Mouse (Mus musculus): Measurements from ENCODE around the gene Gm3488. TPM values are rescaled to one million over a fixed set of nuclear protein-coding genes. Genes with fewer than 3 reads are reported as not detected.
"Not testable (repeated sequence)": the region's sequence is repeated elsewhere in the genome, so short reads cannot be mapped to it uniquely, and the experiment has no call there.

Gene Gm3488
- total RNA-seq (2015) = 0.21 TPM in 1 of 2 replicates, not detected in the other
- total RNA-seq (2017) = 0.11 TPM in 1 of 2 replicates, not detected in the other

DNA sequence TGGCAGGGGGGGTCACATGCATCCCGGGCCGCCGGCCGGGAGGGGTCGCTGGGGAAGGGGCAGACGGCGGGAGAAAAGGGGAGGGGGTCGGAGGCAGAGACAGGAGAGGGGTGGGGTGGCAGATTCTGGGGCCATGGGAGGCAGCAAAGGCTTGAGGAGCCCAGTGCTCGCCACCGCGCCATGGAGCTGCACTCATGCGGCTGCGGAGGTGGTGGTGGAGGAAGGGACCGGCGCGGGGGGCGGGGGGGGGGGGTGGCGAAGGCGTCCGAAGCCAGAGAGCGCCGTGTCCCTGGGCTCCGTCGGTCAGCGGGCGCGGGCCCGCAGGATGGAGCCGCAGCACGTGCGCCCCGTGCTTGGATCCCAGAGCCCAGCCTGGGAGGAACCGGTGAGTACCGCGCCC lies at the start of gene Gm3488:
Gene Gm3488, plus strand, starts transcription at position 301 of the 400 bp plus-strand sequence.
- ATAC-seq (ENCODE audit: poor library complexity, severe bottlenecking) = not testable (repeated sequence)

DNA sequence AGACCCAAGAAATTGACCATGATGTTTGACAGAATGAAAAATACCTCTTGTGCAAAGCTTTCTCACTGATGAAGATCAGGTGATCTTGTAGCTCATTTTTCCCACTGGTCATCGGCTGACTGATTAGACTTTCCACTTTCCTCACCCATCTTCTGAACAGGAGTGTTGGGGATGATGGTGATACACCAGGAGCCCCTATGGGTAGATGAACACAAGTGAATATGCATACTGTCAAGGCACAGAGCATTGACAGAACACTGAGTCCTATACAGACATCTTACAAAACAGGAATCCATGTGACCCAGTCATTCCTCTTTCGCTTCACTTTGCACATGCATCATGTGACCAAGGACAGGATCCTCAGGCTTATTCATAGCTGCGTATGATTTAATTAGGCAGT lies 46.1 kb upstream of the Gm3488 start, which contains the start of gene Gm3194:
Gene Gm3194, minus strand, starts transcription at position 101 of the 400 bp plus-strand sequence.
- ATAC-seq (ENCODE audit: poor library complexity, severe bottlenecking) = not testable (repeated sequence)

DNA sequence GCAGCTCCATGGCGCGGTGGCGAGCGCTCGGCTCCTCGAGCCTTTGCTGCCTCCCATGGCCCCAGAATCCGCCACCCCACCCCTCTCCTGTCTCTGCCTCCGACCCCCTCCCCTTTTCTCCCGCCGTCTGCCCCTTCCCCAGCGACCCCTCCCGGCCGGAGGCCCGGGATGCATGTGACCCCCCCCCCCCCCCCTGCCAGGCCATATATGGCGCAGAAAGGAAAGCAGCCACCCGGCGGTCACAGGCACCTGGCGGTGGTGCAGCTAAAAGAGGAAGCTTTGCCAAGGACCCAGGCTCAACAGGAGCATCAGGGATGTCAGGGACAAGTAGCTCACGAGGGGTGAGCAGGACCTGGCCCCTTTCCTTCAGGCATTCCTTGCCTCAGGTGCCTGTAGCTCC lies 41.0 kb upstream of the Gm3488 start:
- ATAC-seq (ENCODE audit: poor library complexity, severe bottlenecking) = not testable (repeated sequence)

DNA sequence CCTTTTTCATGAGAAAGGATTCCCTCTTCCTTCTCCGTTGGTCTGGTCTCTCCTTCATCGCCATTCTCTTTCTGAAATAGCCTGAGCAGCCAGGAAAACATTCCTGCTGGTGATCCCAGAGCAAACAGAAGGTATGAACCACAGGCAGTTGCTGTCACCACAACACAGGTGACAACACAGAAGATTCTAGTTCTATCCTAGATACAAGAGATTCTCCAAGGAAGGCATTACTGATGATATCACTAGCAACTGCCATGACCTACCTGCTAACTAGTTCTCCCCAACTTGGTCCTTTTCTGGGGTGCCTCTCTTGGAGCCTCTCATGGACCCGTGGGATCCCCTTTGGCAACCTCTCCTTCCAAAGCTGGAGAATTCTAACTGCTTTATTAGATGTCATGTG lies 23.7 kb upstream of the Gm3488 start, which contains the start of gene Gm8246:
Gene Gm8246, minus strand, starts transcription at position 101 of the 400 bp plus-strand sequence.
- not testable (repeated sequence) for ATAC-seq (ENCODE audit: poor library complexity, severe bottlenecking)

DNA sequence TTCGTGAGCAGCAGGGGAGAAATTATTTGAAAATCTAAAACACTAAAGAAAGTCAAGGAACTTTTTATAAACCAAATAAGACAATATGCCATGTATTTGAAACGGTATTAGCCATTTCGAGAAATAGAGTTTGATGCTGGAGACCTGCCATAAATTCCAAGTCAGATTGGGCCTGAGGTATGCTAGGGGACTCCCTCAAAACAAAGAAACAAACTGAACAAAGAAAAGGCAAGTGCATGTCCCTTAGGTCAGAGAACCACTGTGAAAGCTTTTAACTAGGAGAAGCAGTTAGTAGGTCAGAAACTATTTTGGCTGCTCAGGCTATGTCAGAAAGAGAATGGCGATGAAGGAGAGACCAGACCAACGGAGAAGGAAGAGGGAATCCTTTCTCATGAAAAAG lies 17.6 kb upstream of the Gm3488 start, which contains the start of gene Gm3187:
Gene Gm3187, plus strand, starts transcription at position 301 of the 400 bp plus-strand sequence.
- not testable (repeated sequence) for ATAC-seq (ENCODE audit: poor library complexity, severe bottlenecking)

DNA sequence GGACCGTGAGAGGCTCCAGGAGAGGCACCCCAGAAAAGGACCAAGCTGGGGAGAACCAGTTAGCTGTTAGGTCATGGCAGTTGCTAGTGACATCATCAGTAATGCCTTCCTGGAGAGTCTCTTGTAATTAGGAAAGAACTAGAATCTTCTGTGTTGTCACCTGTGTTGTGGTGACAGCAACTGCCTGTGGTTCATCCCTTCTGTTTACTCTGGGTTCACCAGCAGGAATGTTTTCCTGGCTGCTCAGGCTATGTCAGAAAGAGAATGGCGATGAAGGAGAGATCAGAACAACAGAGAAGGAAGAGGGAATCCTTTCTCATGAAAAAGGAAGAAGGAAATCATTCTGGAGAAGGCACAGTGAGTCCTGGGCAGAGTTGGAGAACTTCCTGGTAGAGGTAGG lies 36.7 kb downstream of the Gm3488 start, which contains the start of gene Gm3532:
Gene Gm3532, plus strand, starts transcription at position 301 of the 400 bp plus-strand sequence.
- not testable (repeated sequence) for ATAC-seq (ENCODE audit: poor library complexity, severe bottlenecking)

Other genes with a start within 250 kb of the Gm3488 start
- not detected in 2 replicates for gene Gm3526, start 241.1 kb upstream of the Gm3488 start, total RNA-seq (2015)
- gene Gm3526, start 241.1 kb upstream of the Gm3488 start, total RNA-seq (2017) = not detected in 2 replicates
- not detected in 2 replicates for gene Gm3542, start 166.7 kb upstream of the Gm3488 start, total RNA-seq (2015)
- not detected in 2 replicates for gene Gm3542, start 166.7 kb upstream of the Gm3488 start, total RNA-seq (2017)
- gene Gm3500, start 112.6 kb upstream of the Gm3488 start, total RNA-seq (2015) = not detected in 2 replicates
- not detected in 2 replicates for gene Gm3500, start 112.6 kb upstream of the Gm3488 start, total RNA-seq (2017)
- 0.21 TPM in 1 of 2 replicates, not detected in the other for gene Gm3194, start 46.2 kb upstream of the Gm3488 start, total RNA-seq (2015)
- not detected in 2 replicates for gene Gm3194, start 46.2 kb upstream of the Gm3488 start, total RNA-seq (2017)
- not detected in 2 replicates for gene Gm8246, start 23.8 kb upstream of the Gm3488 start, total RNA-seq (2015)
- gene Gm8246, start 23.8 kb upstream of the Gm3488 start, total RNA-seq (2017) = not detected in 2 replicates
- not detected in 2 replicates for gene Gm3187, start 17.5 kb upstream of the Gm3488 start, total RNA-seq (2015)
- not detected in 2 replicates for gene Gm3187, start 17.5 kb upstream of the Gm3488 start, total RNA-seq (2017)
- gene Gm3532, start 36.8 kb downstream of the Gm3488 start, total RNA-seq (2015) = not detected in 2 replicates
- not detected in 2 replicates for gene Gm3532, start 36.8 kb downstream of the Gm3488 start, total RNA-seq (2017)
- gene Gm8265, start 131.4 kb downstream of the Gm3488 start, total RNA-seq (2015) = not detected in 2 replicates
- gene Gm8265, start 131.4 kb downstream of the Gm3488 start, total RNA-seq (2017) = not detected in 2 replicates
- gene Gm9603, start 185.8 kb downstream of the Gm3488 start, total RNA-seq (2015) = not detected in 2 replicates
- gene Gm9603, start 185.8 kb downstream of the Gm3488 start, total RNA-seq (2017) = not detected in 2 replicates
- gene Gm3373, start 239.9 kb downstream of the Gm3488 start, total RNA-seq (2015) = not detected in 2 replicates
- not detected in 2 replicates for gene Gm3373, start 239.9 kb downstream of the Gm3488 start, total RNA-seq (2017)